Mouse (Mus musculus) E14TG2a.4 (cell line): ENCODE data around the gene Catsper3.

Source experiments
- H3K27me3 ChIP-seq: 2 replicates; pipeline ENCODE4 v1.6.1; 2014; ENCODE audit warnings: low read length, control low read depth; ENCODE audit not compliant: insufficient read depth
- H3K36me3 ChIP-seq: 2 replicates; pipeline ENCODE4 v1.6.1; 2014; ENCODE audit warnings: low read length, control low read depth; ENCODE audit not compliant: insufficient read depth
- H3K4me1 ChIP-seq: replicated peaks from 2 replicates; pipeline ENCODE4 v1.6.1; 2014; ENCODE audit warnings: low read depth, low read length, control low read depth
- H3K4me3 ChIP-seq: replicated peaks from 2 replicates; pipeline ENCODE4 v1.5.1; 2014; ENCODE audit warnings: mild to moderate bottlenecking, low read length
- H3K9me3 ChIP-seq: 2 replicates; pipeline ENCODE4 v1.6.1; 2014; ENCODE audit warnings: low read length, control low read depth
- CTCF ChIP-seq: conservative IDR thresholded peaks from 2 replicates; pipeline ENCODE4 v1.5.1; 2014; ENCODE audit warnings: low read length
- NANOG ChIP-seq: IDR thresholded peaks from 2 replicates; pipeline ENCODE4 v1.6.1; 2014; ENCODE audit warnings: borderline replicate concordance, low read length, mixed read lengths
- POU5F1 ChIP-seq: IDR thresholded peaks from 2 replicates; pipeline ENCODE4 v1.6.1; 2014; ENCODE audit warnings: low read length, borderline replicate concordance

Gene Catsper3

GRCm38 (mm10) chr13:55784268-55784667, at the start of gene Catsper3:
Gene Catsper3 (plus strand): TSS chr13:55784568.
- TF ChIP-seq NANOG: no peak
- TF ChIP-seq POU5F1: no peak
- TF ChIP-seq CTCF: no peak
- no peak within 1 kb of the TSS for H3K4me3 ChIP-seq
- peaks cover 56% of the 10 kb centered on the region for H3K9me3 ChIP-seq
- no peaks in the 10 kb centered on the region for H3K27me3 ChIP-seq
- H3K36me3 ChIP-seq: 0 out of 2 replicates have a peak, but pooled peaks cover 9% of the 10 kb centered on the region
- no peaks in the 10 kb centered on the region for H3K4me1 ChIP-seq

GRCm38 (mm10) chr13:55737885-55738284, 46.5 kb upstream of the Catsper3 start:
- TF ChIP-seq POU5F1: no peak
- no peak for TF ChIP-seq CTCF
- TF ChIP-seq NANOG: no peak
- H3K36me3 ChIP-seq: no peaks in the 10 kb centered on the region
- H3K4me1 ChIP-seq: peaks cover 46% of the 10 kb centered on the region
- H3K4me3 ChIP-seq: no peak overlapping the region
- no peaks in the 10 kb centered on the region for H3K27me3 ChIP-seq
- no peaks in the 10 kb centered on the region for H3K9me3 ChIP-seq

GRCm38 (mm10) chr13:55742306-55742705, 42.1 kb upstream of the Catsper3 start:
- Histone ChIP-seq H3K4me3 (no peak overlapping the region), H3K4me1 (peaks cover 46% of the 10 kb centered on the region), H3K36me3 (no peaks in the 10 kb centered on the region), H3K9me3 (no peaks in the 10 kb centered on the region), H3K27me3 (no peaks in the 10 kb centered on the region; the same call in 1 of the 2 replicates)
- no peak for TF ChIP-seq NANOG

- no peaks in the 10 kb centered on the region for H3K27me3 ChIP-seq
- no peaks in the 10 kb centered on the region for H3K36me3 ChIP-seq
- peaks cover 30% of the 10 kb centered on the region for H3K4me1 ChIP-seq
- H3K9me3 ChIP-seq: no peaks in the 10 kb centered on the region
- TF ChIP-seq NANOG (no peak), CTCF (no peak), POU5F1 (no peak)
- H3K4me3 ChIP-seq: 0 out of 2 replicates have a peak overlapping the region, but pooled peaks have one; percentile 41
Measured at GRCm38 (mm10) chr13:55754380-55754779, 30.0 kb upstream of the Catsper3 start.

GRCm38 (mm10) chr13:55756789-55757188, 27.6 kb upstream of the Catsper3 start:
- H3K9me3 ChIP-seq: no peaks in the 10 kb centered on the region
- peak overlapping the region; percentile 48 for H3K4me3 ChIP-seq
- no peaks in the 10 kb centered on the region for H3K36me3 ChIP-seq
- TF ChIP-seq CTCF (no peak), NANOG (no peak), POU5F1 (no peak)
- no peaks in the 10 kb centered on the region for H3K27me3 ChIP-seq
- peaks cover 39% of the 10 kb centered on the region for H3K4me1 ChIP-seq

GRCm38 (mm10) chr13:55757645-55758044, 26.7 kb upstream of the Catsper3 start:
- TF ChIP-seq CTCF: peak; percentile 36
- TF ChIP-seq NANOG: no peak
- H3K27me3 ChIP-seq: no peaks in the 10 kb centered on the region
- H3K4me3 ChIP-seq: no peak overlapping the region; the same call in 1 of the 2 replicates
- H3K9me3 ChIP-seq: no peaks in the 10 kb centered on the region
- H3K36me3 ChIP-seq: no peaks in the 10 kb centered on the region
- H3K4me1 ChIP-seq: peaks cover 39% of the 10 kb centered on the region

GRCm38 (mm10) chr13:55760576-55760975, 23.8 kb upstream of the Catsper3 start:
- no peaks in the 10 kb centered on the region for H3K9me3 ChIP-seq
- H3K27me3 ChIP-seq: no peaks in the 10 kb centered on the region
- peaks cover 34% of the 10 kb centered on the region for H3K4me1 ChIP-seq
- H3K4me3 ChIP-seq: 0 out of 2 replicates have a peak overlapping the region, but pooled peaks have one; percentile 27
- TF ChIP-seq CTCF (no peak), POU5F1 (no peak), NANOG (no peak)
- no peaks in the 10 kb centered on the region for H3K36me3 ChIP-seq

- Histone ChIP-seq H3K27me3 (no peaks in the 10 kb centered on the region), H3K4me1 (peaks cover 29% of the 10 kb centered on the region)
- TF ChIP-seq POU5F1 (no peak), CTCF (no peak), NANOG (no peak)
Measured at GRCm38 (mm10) chr13:55761486-55761885, 22.9 kb upstream of the Catsper3 start.

GRCm38 (mm10) chr13:55774352-55774751, 10.0 kb upstream of the Catsper3 start:
- TF ChIP-seq POU5F1 (no peak), NANOG (no peak), CTCF (no peak)
- Histone ChIP-seq H3K9me3 (peaks cover 42% of the 10 kb centered on the region), H3K27me3 (no peaks in the 10 kb centered on the region), H3K4me1 (no peaks in the 10 kb centered on the region), H3K36me3 (peaks cover 8% of the 10 kb centered on the region; the same call in 1 of the 2 replicates), H3K4me3 (no peak overlapping the region)

More at GRCm38 (mm10) chr13:55761486-55761885, 22.9 kb upstream of the Catsper3 start:
- Histone ChIP-seq H3K4me3 (no peak overlapping the region), H3K36me3 (no peaks in the 10 kb centered on the region), H3K9me3 (no peaks in the 10 kb centered on the region)
